Comparison of ENCODE assay signal across 10 mouse cellular contexts in genomic region chr12:72939616-72940015, GRCm38 (mm10). TPM values are rescaled to one million over a fixed set of nuclear protein-coding genes. Genes with fewer than 3 reads are reported as not detected.
DNase-seq lines count a peak whose midpoint lies in the region; ATAC-seq and TF ChIP-seq lines count a peak whose summit lies in the region.
"Had no signal": no experiment of that assay in that cellular context is flagged by ENCODE, and none has a peak within 500 bp of the region (broad histone marks: within the 10 kb centered on the region; RNA-seq: fewer than 3 reads in every experiment).

TSS of gene Six6 (plus strand) at chr12:72939892.

- H3K4me1 ChIP-seq in heart, embryonic 15.5 days (replicated peaks) = peaks cover 13% of the 10 kb centered on the region
- no peaks in the 10 kb centered on the region for H3K4me1 ChIP-seq in heart, adult 2 months (ENCODE audit: control insufficient read depth, insufficient read depth, low read length)
- no peaks in the 10 kb centered on the region for H3K4me1 ChIP-seq in hindbrain, embryonic 14.5 days (replicated peaks; ENCODE audit: control insufficient read depth, insufficient read depth, low read length)
- H3K4me1 ChIP-seq in midbrain, postnatal 0 days (ENCODE audit: insufficient read depth, low read length) = no peaks in the 10 kb centered on the region

- peaks cover 90% of the 10 kb centered on the region for H3K27me3 ChIP-seq in heart, embryonic 15.5 days
- H3K27me3 ChIP-seq in heart, adult 2 months (ENCODE audit: control insufficient read depth, insufficient read depth, low read length) = peaks cover 25% of the 10 kb centered on the region
- peaks cover 98% of the 10 kb centered on the region for H3K27me3 ChIP-seq in hindbrain, embryonic 14.5 days (ENCODE audit: control insufficient read depth, insufficient read depth, low read length)
- peaks cover 86% of the 10 kb centered on the region for H3K27me3 ChIP-seq in midbrain, postnatal 0 days (ENCODE audit: insufficient read depth, low read length)
- H3K27me3 ChIP-seq: CH12.LX had no signal

- WGBS in heart, embryonic 15.5 days = under 1% methylated on average over 28 of the region's 28 CpGs
- 1% methylated on average over 28 of the region's 28 CpGs for WGBS in heart, adult 2 months
- under 1% methylated on average over 28 of the region's 28 CpGs for WGBS in hindbrain, embryonic 14.5 days
- whole genome bisulfite sequencing in midbrain, postnatal 0 days = 0% methylated on average over 28 of the region's 28 CpGs

- no peak for TF ChIP-seq CTCF in heart, adult 2 months (IDR thresholded peaks at IDR 0.05)
- TF ChIP-seq CTCF in midbrain, postnatal 0 days (IDR thresholded peaks at IDR 0.05) = no peak

- peak within 1 kb of the TSS; percentile 29 for H3K4me3 ChIP-seq in heart, embryonic 15.5 days
- H3K4me3 ChIP-seq in heart, adult 2 months = no peak within 1 kb of the TSS
- H3K4me3 ChIP-seq in hindbrain, embryonic 14.5 days (replicated peaks; ENCODE audit: low read length) = no peak within 1 kb of the TSS
- no peak within 1 kb of the TSS for H3K4me3 ChIP-seq in midbrain, postnatal 0 days (ENCODE audit: low read depth, low read length)
- H3K4me3 ChIP-seq: erythroblast, embryonic 14.5 days had no signal

- no peak for ATAC-seq in heart, embryonic 15.5 days (replicated peaks; ENCODE audit: insufficient number of reproducible peaks, insufficient read depth, low FRiP score, low read depth)
- ATAC-seq in common myeloid progenitor, adult 5-6 weeks (replicated peaks; ENCODE audit: low read depth, poor library complexity, severe bottlenecking) = peak; percentile 74
- ATAC-seq in hindbrain, embryonic 14.5 days (ENCODE audit: low FRiP score) = no peak
- no peak for ATAC-seq in midbrain, postnatal 0 days (ENCODE audit: low FRiP score)

- H3K27ac ChIP-seq in heart, embryonic 15.5 days = no peak within 1 kb of the TSS
- H3K27ac ChIP-seq in heart, adult 2 months = no peak within 1 kb of the TSS
- H3K27ac ChIP-seq in hindbrain, embryonic 14.5 days = no peak within 1 kb of the TSS
- H3K27ac ChIP-seq in midbrain, postnatal 0 days (ENCODE audit: low read depth, low read length) = no peak within 1 kb of the TSS

- intact Hi-C loops in heart, adult 2 months (cut with DNase I) = no loop called here

- no peak for TF ChIP-seq EP300 in heart, adult 2 months (IDR thresholded peaks at IDR 0.05; ENCODE audit: insufficient read depth, low read depth, low read length)

- no peak for DNase-seq in heart, adult 2 months
- no peak for DNase-seq in hindbrain, embryonic 14.5 days (ENCODE audit: low spot score)
- no peak for DNase-seq in midbrain, postnatal 0 days (ENCODE audit: low spot score)
- DNase-seq in ovary, adult 18-20 months (ENCODE audit: low spot score) = no peak
- DNase-seq in MN1 (ENCODE audit: low spot score) = no peak
- no peak for DNase-seq in urinary bladder, postnatal 10 days (ENCODE audit: low spot score)

- no peaks in the 10 kb centered on the region for H3K36me3 ChIP-seq in heart, embryonic 15.5 days
- no peaks in the 10 kb centered on the region for H3K36me3 ChIP-seq in heart, adult 2 months (ENCODE audit: control insufficient read depth, insufficient read depth, low read length)
- no peaks in the 10 kb centered on the region for H3K36me3 ChIP-seq in hindbrain, embryonic 14.5 days (replicated peaks; ENCODE audit: control insufficient read depth, insufficient read depth)
- H3K36me3 ChIP-seq in midbrain, postnatal 0 days (ENCODE audit: insufficient read depth, low read length) = no peaks in the 10 kb centered on the region

- H3K4me2 ChIP-seq in heart, embryonic 15.5 days = peak within 1 kb of the TSS; percentile 48
- H3K4me2 ChIP-seq in hindbrain, embryonic 14.5 days (replicated peaks) = peak within 1 kb of the TSS; percentile 19
- H3K4me2 ChIP-seq in midbrain, postnatal 0 days (ENCODE audit: low read depth, low read length, poor library complexity, severe bottlenecking) = peak within 1 kb of the TSS; percentile 12; the same call in 1 of the 2 replicates

- no peak within 1 kb of the TSS for H3K9ac ChIP-seq in heart, embryonic 15.5 days
- no peak within 1 kb of the TSS for H3K9ac ChIP-seq in heart, adult 2 months (ENCODE audit: low read depth, low read length)
- H3K9ac ChIP-seq in hindbrain, embryonic 14.5 days = no peak within 1 kb of the TSS
- no peak within 1 kb of the TSS for H3K9ac ChIP-seq in midbrain, postnatal 0 days (replicated peaks; ENCODE audit: low read length, poor library complexity, severe bottlenecking)

- no peaks in the 10 kb centered on the region for H3K9me3 ChIP-seq in heart, embryonic 15.5 days (replicated peaks)
- H3K9me3 ChIP-seq in hindbrain, embryonic 14.5 days (ENCODE audit: control insufficient read depth, low read length) = no peaks in the 10 kb centered on the region
- H3K9me3 ChIP-seq in midbrain, postnatal 0 days (ENCODE audit: low read length) = no peaks in the 10 kb centered on the region

- H3K79me2 ChIP-seq in heart, adult 2 months (replicated peaks; ENCODE audit: control insufficient read depth, insufficient read depth, low read length) = no peaks in the 10 kb centered on the region

- TF ChIP-seq POLR2A in heart, adult 2 months (IDR thresholded peaks at IDR 0.05; ENCODE audit: insufficient read depth, low read depth, low read length) = no peak

RNA-seq across cellular contexts. Expression of gene Six6, which starts in this region (rescaled TPM):
- polyA plus RNA-seq in heart, embryonic 15.5 days (2015; fragmentation: Nextera tagmentation; extraction: Ambion mirVana) = not detected in 2 replicates
- not detected for total RNA-seq in heart, adult 2 months (2021)
- polyA plus RNA-seq in heart, adult 2 months (2012; rRNA removed) = not detected in 2 replicates
- not detected in 2 replicates for total RNA-seq in common myeloid progenitor, adult 5-6 weeks (2017)
- not detected in 2 replicates for polyA plus RNA-seq in hindbrain, embryonic 14.5 days (2014; fragmentation: Nextera tagmentation; extraction: Ambion mirVana)
- total RNA-seq in midbrain, postnatal 0 days (2014; rRNA removed) = 0.11 TPM in 1 of 2 replicates, not detected in the other
- polyA plus RNA-seq in midbrain, postnatal 0 days (2015; fragmentation: Nextera tagmentation; extraction: Ambion mirVana) = 1.2 and 3.8 TPM in 2 replicates
- polyA plus RNA-seq: erythroblast, embryonic 14.5 days had no signal

Comparison
In these comparisons a context has a peak if more than half of its experiments do, and no peak if none do; other contexts are left out.
1. Peak in ATAC-seq in common myeloid progenitor, adult 5-6 weeks; RNA of the gene not detected or under 1 TPM.